Mouse (Mus musculus) urinary bladder, adult 2 months (tissue): ENCODE data around the gene Myadm. TPM values are rescaled to one million over a fixed set of nuclear protein-coding genes. Genes with fewer than 3 reads are reported as not detected.

Experiments used
- polyA plus RNA-seq: library from polyadenylated mRNA; depleted of rRNA; stranded (reverse); fragments of >200 nt; gene quantifications from 2 replicates; pipeline ENCODE4 v1.2.3, GENCODE M21; 2012; rRNA removed

Myadm gene
- polyA plus RNA-seq, 1 experiment: 327 TPM

Other genes with a start within 250 kb of the Myadm start
- gene AU018091, start 119.9 kb upstream of the Myadm start, polyA plus RNA-seq: 0.01 and 0.03 TPM in 2 replicates
- 0.04 TPM in 1 of 2 replicates, not detected in the other for gene Nlrp12, start 39.3 kb upstream of the Myadm start, polyA plus RNA-seq
- gene Prkcg, start 99 bp downstream of the Myadm start, polyA plus RNA-seq: 1.6 and 2.4 TPM in 2 replicates
- gene Cacng7, start 43.9 kb downstream of the Myadm start, polyA plus RNA-seq: 11.8 and 21.5 TPM in 2 replicates
- gene Cacng8, start 101.6 kb downstream of the Myadm start, polyA plus RNA-seq: 0.15 TPM in 1 of 2 replicates, not detected in the other
- not detected in 2 replicates for gene Cacng6, start 135.1 kb downstream of the Myadm start, polyA plus RNA-seq
- gene Tarm1, start 213.5 kb downstream of the Myadm start, polyA plus RNA-seq: 0.07 and 0.10 TPM in 2 replicates